Mouse (Mus musculus) embryo, embryonic 10.5 days (tissue): Measurements from ENCODE around the gene Tmem274.

Source experiments
- DNase-seq: peaks from one replicate; pipeline ENCODE4 v3.0.0-alpha.2; 2015; ENCODE audit warnings: low spot score

The Tmem274 gene

GRCm38 (mm10) chr4:149475096-149475495 is 2.1 kb upstream of the Tmem274 start:
- DNase-seq: no peak

GRCm38 (mm10) chr4:149484566-149484965 is 7.4 kb downstream of the Tmem274 start:
- DNase-seq: no peak

GRCm38 (mm10) chr4:149485053-149485824 is 8.1 kb downstream of the Tmem274 start, which contains the start of the genes Nmnat1 and Lzic:
TSS of gene Nmnat1 (minus strand) at chr4:149485202.
TSS of gene Lzic (plus strand) at chr4:149485229.
- DNase-seq: peak; percentile 96

- peak; percentile 68 for DNase-seq
These were observed 8.6 kb downstream of the Tmem274 start for GRCm38 (mm10) chr4:149485825-149486206.

GRCm38 (mm10) chr4:149487729-149488128 is 10.6 kb downstream of the Tmem274 start:
- no peak for DNase-seq

- DNase-seq: no peak
These were observed 12.4 kb downstream of the Tmem274 start for GRCm38 (mm10) chr4:149489415-149490240.

GRCm38 (mm10) chr4:149491151-149491550 is 14.0 kb downstream of the Tmem274 start:
- no peak for DNase-seq

GRCm38 (mm10) chr4:149496612-149497011 is 19.4 kb downstream of the Tmem274 start:
- DNase-seq: peak; percentile 72

- DNase-seq: no peak
These were observed 21.7 kb downstream of the Tmem274 start for GRCm38 (mm10) chr4:149498901-149499300.

GRCm38 (mm10) chr4:149499790-149500189 is 22.6 kb downstream of the Tmem274 start:
- DNase-seq: no peak

- DNase-seq: no peak
These were observed 27.2 kb downstream of the Tmem274 start for GRCm38 (mm10) chr4:149504363-149504762.

GRCm38 (mm10) chr4:149504858-149505257 is 27.7 kb downstream of the Tmem274 start:
- DNase-seq: no peak

GRCm38 (mm10) chr4:149505261-149505967 is 28.2 kb downstream of the Tmem274 start:
- DNase-seq: no peak

GRCm38 (mm10) chr4:149506904-149507303 is 29.7 kb downstream of the Tmem274 start:
- no peak for DNase-seq

GRCm38 (mm10) chr4:149511221-149511646 is 34.1 kb downstream of the Tmem274 start:
- no peak for DNase-seq

- no peak for DNase-seq
These were observed 34.9 kb downstream of the Tmem274 start for GRCm38 (mm10) chr4:149512072-149512471.

GRCm38 (mm10) chr4:149515706-149516105 is 38.5 kb downstream of the Tmem274 start:
- no peak for DNase-seq

- peak; percentile 98 for DNase-seq
These were observed 40.7 kb downstream of the Tmem274 start, which contains the start of gene Ctnnbip1 for GRCm38 (mm10) chr4:149517868-149518340. TSS of gene Ctnnbip1 (plus strand) at chr4:149518236.

- DNase-seq: no peak
These were observed 41.4 kb downstream of the Tmem274 start for GRCm38 (mm10) chr4:149518351-149519220.

- no peak for DNase-seq
These were observed 44.1 kb downstream of the Tmem274 start for GRCm38 (mm10) chr4:149521258-149521657.

- no peak for DNase-seq
These were observed 46.8 kb downstream of the Tmem274 start for GRCm38 (mm10) chr4:149523961-149524360.
